Comparison of ENCODE assay signal across 8 mouse cellular contexts in genomic region chr7:143437894-143438581, GRCm38 (mm10). TPM values are rescaled to one million over a fixed set of nuclear protein-coding genes. Genes with fewer than 3 reads are reported as not detected.
DNase-seq lines count a peak whose midpoint lies in the region; ATAC-seq and TF ChIP-seq lines count a peak whose summit lies in the region.

No protein-coding gene starts in this region.

- no peak for DNase-seq in gastrocnemius, adult 2 months
- DNase-seq in gastrocnemius, adult 8-10 months (ENCODE audit: low spot score in 2 of 2): no peak
- DNase-seq in R1 (ENCODE audit: low read depth, low spot score): peak; percentile 50
- DNase-seq in heart, postnatal 0 days (ENCODE audit: low spot score): no peak
- DNase-seq in liver, adult 2 months (ENCODE audit: extremely low read depth, low read depth, low spot score): no peak
- DNase-seq in layer of hippocampus, adult 9-10 months (ENCODE audit: low spot score): no peak
- DNase-seq in spleen, postnatal 14 days (ENCODE audit: low spot score in 2 of 2): no peak

- 4% methylated on average over 55 of the region's 63 CpGs for WGBS in heart, postnatal 0 days
- WGBS in liver, adult 2 months: 10% methylated on average over 57 of the region's 63 CpGs
- 1% methylated on average over 60 of the region's 63 CpGs for WGBS in stomach, embryonic 15.5 days

- H3K27ac ChIP-seq in gastrocnemius, adult 2 months: peak overlapping the region; percentile 54
- no peak overlapping the region for H3K27ac ChIP-seq in heart, postnatal 0 days (ENCODE audit: low read depth)
- no peak overlapping the region for H3K27ac ChIP-seq in liver, adult 2 months (replicated peaks; ENCODE audit: insufficient read depth, low read depth, low read length)
- no peak overlapping the region for H3K27ac ChIP-seq in stomach, embryonic 15.5 days

- no peak for TF ChIP-seq POLR2A in liver, adult 2 months (IDR thresholded peaks at IDR 0.05; ENCODE audit: extremely low read depth, insufficient read depth, low read length)

- intact Hi-C loops in gastrocnemius, adult 2 months (cut with DNase I): no loop called here

- peaks cover 16% of the 10 kb centered on the region for H3K27me3 ChIP-seq in heart, postnatal 0 days (ENCODE audit: control insufficient read depth, insufficient read depth, low read length)
- H3K27me3 ChIP-seq in liver, adult 2 months (ENCODE audit: control insufficient read depth, insufficient read depth, low read length): peaks cover 11% of the 10 kb centered on the region
- no peaks in the 10 kb centered on the region; the same call in 1 of the 2 replicates for H3K27me3 ChIP-seq in stomach, embryonic 15.5 days (replicated peaks)

- H3K4me2 ChIP-seq in heart, postnatal 0 days (ENCODE audit: low read depth, low read length): peak overlapping the region; percentile 97
- peak overlapping the region; percentile 89 for H3K4me2 ChIP-seq in stomach, embryonic 15.5 days

- H3K79me2 ChIP-seq in liver, adult 2 months (ENCODE audit: control insufficient read depth, insufficient read depth, low read length): no peaks in the 10 kb centered on the region

- H3K36me3 ChIP-seq in heart, postnatal 0 days (replicated peaks; ENCODE audit: control insufficient read depth, insufficient read depth, low read length): no peaks in the 10 kb centered on the region
- H3K36me3 ChIP-seq in liver, adult 2 months (ENCODE audit: control insufficient read depth, insufficient read depth, low read length): no peaks in the 10 kb centered on the region
- H3K36me3 ChIP-seq in stomach, embryonic 15.5 days: no peaks in the 10 kb centered on the region

- peak overlapping the region; percentile 70 for H3K9ac ChIP-seq in heart, postnatal 0 days (replicated peaks; ENCODE audit: low read depth, low read length)
- H3K9ac ChIP-seq in liver, adult 2 months (ENCODE audit: low read depth, low read length): no peak overlapping the region
- H3K9ac ChIP-seq in stomach, embryonic 15.5 days: peak overlapping the region; percentile 53

- peak overlapping the region; percentile 73 for H3K4me3 ChIP-seq in gastrocnemius, adult 2 months
- H3K4me3 ChIP-seq in heart, postnatal 0 days (ENCODE audit: low read depth, low read length): peak overlapping the region; percentile 51
- H3K4me3 ChIP-seq in liver, adult 2 months (ENCODE audit: insufficient read depth, low read depth, low read length): peak overlapping the region; percentile 44; the same call in 1 of the 2 replicates
- peak overlapping the region; percentile 49 for H3K4me3 ChIP-seq in stomach, embryonic 15.5 days (replicated peaks)

- TF ChIP-seq CTCF in gastrocnemius, adult 2 months (IDR thresholded peaks at IDR 0.05): no peak
- no peak for TF ChIP-seq CTCF in heart, postnatal 0 days (IDR thresholded peaks at IDR 0.05; ENCODE audit: low read depth)
- TF ChIP-seq CTCF in liver, adult 2 months (IDR thresholded peaks at IDR 0.05; ENCODE audit: low read depth, low read length): no peak

- no peaks in the 10 kb centered on the region for H3K9me3 ChIP-seq in heart, postnatal 0 days (replicated peaks; ENCODE audit: control insufficient read depth, low read length)
- H3K9me3 ChIP-seq in stomach, embryonic 15.5 days: no peaks in the 10 kb centered on the region

- TF ChIP-seq EP300 in heart, postnatal 0 days (IDR thresholded peaks at IDR 0.05; ENCODE audit: low read depth): no peak

- H3K4me1 ChIP-seq in heart, postnatal 0 days (ENCODE audit: control insufficient read depth, insufficient read depth): peaks cover 14% of the 10 kb centered on the region
- no peaks in the 10 kb centered on the region for H3K4me1 ChIP-seq in liver, adult 2 months (ENCODE audit: control insufficient read depth, insufficient read depth, low read length)
- H3K4me1 ChIP-seq in stomach, embryonic 15.5 days: peaks cover 10% of the 10 kb centered on the region

- ATAC-seq in heart, postnatal 0 days (ENCODE audit: insufficient read depth, low read depth): peak; percentile 45
- peak; percentile 19; the same call in 1 of the 2 replicates for ATAC-seq in stomach, embryonic 15.5 days (ENCODE audit: insufficient read depth, low FRiP score, low read depth)

RNA-seq across cellular contexts. Expression of gene Cdkn1c, which starts 22.8 kb away (rescaled TPM):
- 10 to 100 TPM; 23.2 to 23.5 TPM for total RNA-seq in gastrocnemius, adult 2 months (2021)
- 10 to 100 TPM; 14.9 to 27.6 (median 22.9) TPM for total RNA-seq in gastrocnemius, adult 8-10 months (2022)
- total RNA-seq in heart, postnatal 0 days (2014; rRNA removed; ENCODE audit: low replicate concordance): 94.6 and 143 TPM in 2 replicates
- polyA plus RNA-seq in heart, postnatal 0 days (2015; fragmentation: Nextera tagmentation; extraction: Ambion mirVana): 81.3 and 97.4 TPM in 2 replicates
- 2.4 and 4.4 TPM in 2 replicates for total RNA-seq in liver, adult 2 months (2014; rRNA removed)
- polyA plus RNA-seq in liver, adult 2 months (2012; rRNA removed): 2.2 and 5.2 TPM in 2 replicates
- 768 and 804 TPM in 2 replicates for polyA plus RNA-seq in stomach, embryonic 15.5 days (2015; fragmentation: Nextera tagmentation; extraction: Ambion mirVana)

RNA-seq across cellular contexts. Expression of gene Slc22a18, which starts 35.5 kb away (rescaled TPM):
- under 1 TPM; 0.17 to 0.20 TPM for total RNA-seq in gastrocnemius, adult 2 months (2021)
- under 1 TPM in 2 of 4 experiments, not detected in 2; 0.32 to 0.56 TPM for total RNA-seq in gastrocnemius, adult 8-10 months (2022)
- 0.27 TPM in 1 of 2 replicates, not detected in the other for total RNA-seq in heart, postnatal 0 days (2014; rRNA removed; ENCODE audit: low replicate concordance)
- polyA plus RNA-seq in heart, postnatal 0 days (2015; fragmentation: Nextera tagmentation; extraction: Ambion mirVana): 0.60 and 0.93 TPM in 2 replicates
- total RNA-seq in liver, adult 2 months (2014; rRNA removed): 64.4 and 95.4 TPM in 2 replicates
- 344 and 377 TPM in 2 replicates for polyA plus RNA-seq in liver, adult 2 months (2012; rRNA removed)
- polyA plus RNA-seq in stomach, embryonic 15.5 days (2015; fragmentation: Nextera tagmentation; extraction: Ambion mirVana): 9.2 and 11.7 TPM in 2 replicates

Comparison
In these comparisons a context has a peak if more than half of its experiments do, and no peak if none do; other contexts are left out.
1. RNA of gene Slc22a18, which starts 35.5 kb away (total RNA-seq): 64.4 to 95.4 TPM in liver, adult 2 months; 0.32 to 0.56 TPM in gastrocnemius, adult 8-10 months, 0.17 to 0.20 TPM in gastrocnemius, adult 2 months and 0.27 TPM in heart, postnatal 0 days; every median in the first group is over 10 times any median in the second.
2. Peak in every context shown above with its lines, with median percentiles within 50 percentile points of each other: H3K4me3 ChIP-seq.